Mouse (Mus musculus): ENCODE measurements around the gene Ttll6. TPM values are rescaled to one million over a fixed set of nuclear protein-coding genes. Genes with fewer than 3 reads are reported as not detected.

Gene Ttll6
- total RNA-seq, 2 experiments from 2014 or later: not detected

DNA sequence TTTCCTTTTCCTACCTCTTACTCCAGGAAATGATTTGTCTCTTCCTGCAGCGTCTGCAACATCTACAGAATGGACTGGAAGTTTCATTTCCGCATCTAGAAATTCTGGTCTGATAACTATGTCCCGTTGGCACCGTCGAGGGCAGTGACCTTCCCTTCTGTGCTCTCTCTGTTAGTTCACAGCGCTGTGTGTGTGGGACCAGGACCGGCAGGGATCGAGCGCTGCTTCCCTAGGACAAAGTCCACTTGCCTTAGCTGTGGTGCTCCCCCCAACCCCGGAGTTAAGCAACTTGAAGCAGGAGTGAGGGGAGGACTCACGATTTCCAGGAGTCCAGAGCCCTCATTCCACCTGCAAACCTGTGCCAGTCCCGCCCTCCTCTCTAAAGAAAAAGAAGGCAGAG lies 31.2 kb downstream of the Ttll6 start:
- no peak for ATAC-seq (replicated peaks; ENCODE audit: poor library complexity)

DNA sequence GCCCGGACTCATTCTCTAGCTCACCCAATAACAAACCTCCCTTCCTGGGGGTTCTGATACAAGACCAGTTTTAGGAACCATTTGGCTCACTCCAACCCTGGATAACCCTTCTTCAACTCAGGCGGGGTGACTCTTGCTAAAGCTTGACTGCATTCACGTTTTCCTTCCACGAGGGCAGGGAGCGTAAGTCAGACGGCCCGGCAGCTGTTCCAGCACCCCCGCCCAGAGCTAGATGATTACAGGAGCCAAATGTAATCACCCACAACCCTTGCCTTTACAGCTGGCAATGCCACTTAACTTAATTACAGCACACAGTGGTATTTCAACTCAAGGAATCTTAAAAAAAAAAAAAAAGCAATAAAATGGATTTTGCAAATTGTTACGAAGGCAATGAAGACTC lies 34.5 kb downstream of the Ttll6 start:
- no peak for ATAC-seq (replicated peaks; ENCODE audit: poor library complexity)

DNA sequence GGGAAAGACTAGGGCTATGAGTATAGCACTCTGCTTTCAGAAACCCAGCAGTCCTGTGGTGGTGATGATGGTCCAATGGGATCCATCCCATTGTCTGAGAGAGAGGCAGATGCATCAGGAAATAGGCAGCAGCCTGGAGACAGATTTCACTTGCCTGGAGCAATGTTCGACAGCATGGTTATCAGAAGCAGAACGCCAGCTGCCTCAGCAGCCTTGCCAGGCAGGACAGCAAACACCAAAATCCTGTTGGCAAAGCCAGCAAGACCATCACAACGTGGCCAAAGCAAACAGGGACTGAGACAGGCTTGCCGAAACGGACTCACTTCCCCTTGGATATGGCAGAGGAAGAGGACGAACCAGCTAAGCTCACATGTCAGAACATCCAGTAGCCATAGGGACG lies 35.4 kb downstream of the Ttll6 start:
- ATAC-seq (replicated peaks; ENCODE audit: poor library complexity): no peak

DNA sequence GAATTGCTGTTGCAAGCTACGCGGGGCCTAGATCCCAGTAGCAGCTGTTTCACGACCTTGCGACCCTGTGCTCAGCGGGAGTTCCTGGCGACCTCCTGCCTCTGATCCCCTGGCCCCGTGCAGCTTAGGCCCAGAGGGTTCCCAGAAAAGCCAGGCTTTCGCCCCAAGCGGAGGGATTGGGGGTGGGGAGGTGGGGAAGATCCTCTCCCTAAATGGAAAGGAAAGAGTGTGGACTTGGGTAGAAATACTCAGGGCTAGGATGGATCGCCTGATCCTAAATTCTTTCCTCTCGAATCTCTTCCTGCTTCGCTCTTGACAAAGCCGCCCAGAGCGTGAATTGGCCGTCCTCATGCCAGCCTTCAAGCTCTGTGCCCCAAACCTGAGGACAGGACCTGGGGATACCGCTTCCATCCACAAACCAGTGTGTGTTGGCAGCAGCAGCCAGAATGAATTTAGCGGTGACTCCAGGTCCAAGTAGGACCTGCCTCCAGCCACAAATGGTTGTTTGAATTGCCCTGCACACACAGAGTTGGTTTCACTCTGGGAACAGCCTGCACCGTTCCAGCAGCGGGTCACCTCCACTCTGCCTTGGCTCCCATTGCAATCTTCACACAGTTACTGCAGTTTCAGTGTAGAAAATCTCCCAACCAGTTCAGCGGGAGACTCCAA lies 37.3 kb downstream of the Ttll6 start:
- no peak for ATAC-seq (replicated peaks; ENCODE audit: poor library complexity)

DNA sequence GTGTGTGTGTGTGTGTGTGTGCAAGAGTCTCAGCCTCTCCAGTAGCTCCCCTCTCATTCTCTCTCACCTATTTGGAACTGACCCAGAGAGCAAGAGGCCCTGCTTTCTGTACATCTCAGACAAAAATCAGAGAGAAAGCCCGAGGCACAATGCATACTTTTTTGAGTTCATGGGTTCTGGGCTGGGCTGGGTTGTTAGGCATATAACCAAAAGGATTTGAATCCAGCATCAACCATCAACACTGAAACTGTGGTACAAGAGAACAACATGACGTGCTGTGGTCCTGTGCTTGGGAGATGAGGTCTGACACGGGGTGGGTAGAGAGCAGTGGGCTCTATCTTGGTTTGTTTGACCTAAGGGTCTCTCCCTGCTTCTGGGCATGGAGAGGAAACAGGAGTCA lies 38.0 kb downstream of the Ttll6 start:
- ATAC-seq (replicated peaks; ENCODE audit: poor library complexity): no peak

DNA sequence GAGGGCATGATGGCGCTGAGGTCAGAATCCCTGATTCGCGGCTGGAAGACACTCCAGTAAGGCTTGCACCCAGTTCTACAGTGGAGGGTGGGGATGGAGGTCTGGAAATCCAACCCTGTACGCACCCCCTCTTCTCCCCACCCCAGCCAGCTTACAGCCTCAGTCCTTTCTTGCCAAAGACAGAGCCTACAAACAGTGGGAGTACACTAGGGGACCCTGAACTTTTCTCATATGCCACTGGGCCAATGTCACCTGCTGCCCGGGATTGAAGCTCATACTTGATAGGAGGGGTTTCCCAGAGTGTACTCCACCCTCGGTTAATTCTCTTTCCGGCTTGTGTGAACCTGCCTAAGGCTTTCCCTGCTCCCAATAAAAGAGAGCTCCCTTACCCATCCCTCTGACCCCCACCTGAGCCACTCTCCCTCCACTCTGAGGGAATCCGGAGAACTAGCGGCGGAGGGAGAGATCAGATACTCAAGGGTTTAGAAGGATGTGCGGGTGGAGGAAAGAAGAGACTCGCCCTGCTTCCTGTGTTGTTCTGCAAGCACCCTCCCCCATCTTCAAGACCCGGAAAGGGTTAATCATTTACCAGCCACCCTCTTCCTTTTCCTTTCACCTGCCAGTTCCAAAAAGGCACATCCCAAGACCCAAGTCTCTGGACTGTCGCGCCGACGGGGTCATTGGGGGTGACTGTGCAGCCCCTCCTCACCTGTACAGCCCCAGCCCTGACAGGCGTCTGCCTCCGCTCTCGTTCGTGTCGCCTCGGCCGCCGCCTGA lies 39.1 kb downstream of the Ttll6 start:
- ATAC-seq (replicated peaks; ENCODE audit: poor library complexity): no peak

DNA sequence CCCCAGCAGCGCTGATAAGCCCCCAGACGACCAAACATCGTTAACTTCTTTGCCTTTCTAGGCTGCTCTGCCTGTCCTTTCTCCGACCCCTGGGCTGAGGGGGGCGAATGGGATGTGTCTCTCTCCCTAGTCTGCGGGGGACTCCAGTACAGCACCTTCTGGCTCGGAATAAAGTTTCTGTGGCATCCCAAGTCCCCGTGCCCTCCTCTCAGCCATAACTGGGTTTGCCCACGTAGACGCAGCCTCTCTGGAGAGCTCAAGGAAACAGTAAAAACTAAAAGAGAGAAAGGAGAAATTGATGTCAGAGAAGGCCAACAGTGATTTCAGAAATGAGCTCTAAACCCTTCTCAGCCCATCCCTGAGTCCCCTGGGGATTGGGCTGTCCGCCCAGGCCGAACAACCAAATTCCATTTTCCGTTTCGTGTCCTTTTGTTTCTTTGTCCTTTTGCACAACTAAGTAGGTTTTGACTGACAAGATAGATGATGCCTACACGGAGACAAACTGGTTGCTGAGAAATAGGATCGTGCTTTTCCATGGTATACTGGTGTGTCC lies 39.8 kb downstream of the Ttll6 start:
- no peak for ATAC-seq (replicated peaks; ENCODE audit: poor library complexity)

DNA sequence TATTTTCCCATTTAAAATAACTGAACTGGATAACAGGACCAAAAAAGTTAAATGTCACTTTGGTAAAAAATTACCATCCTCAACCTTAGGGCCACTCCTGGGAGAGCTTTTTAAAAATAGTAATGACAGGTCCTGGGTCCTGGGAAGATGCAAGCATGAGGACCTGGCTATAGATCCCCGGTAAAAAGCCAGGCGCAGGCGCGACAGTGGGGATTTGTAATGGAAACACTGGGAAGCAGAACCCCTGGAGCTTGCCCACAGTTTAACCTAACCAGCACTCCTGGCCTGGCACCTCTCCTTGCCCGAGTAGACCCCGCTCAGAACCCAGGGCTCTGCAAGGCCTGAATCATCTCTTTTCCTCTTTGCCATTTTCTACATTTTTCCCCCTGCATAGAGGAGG lies 41.3 kb downstream of the Ttll6 start:
- ATAC-seq (replicated peaks; ENCODE audit: poor library complexity): no peak

DNA sequence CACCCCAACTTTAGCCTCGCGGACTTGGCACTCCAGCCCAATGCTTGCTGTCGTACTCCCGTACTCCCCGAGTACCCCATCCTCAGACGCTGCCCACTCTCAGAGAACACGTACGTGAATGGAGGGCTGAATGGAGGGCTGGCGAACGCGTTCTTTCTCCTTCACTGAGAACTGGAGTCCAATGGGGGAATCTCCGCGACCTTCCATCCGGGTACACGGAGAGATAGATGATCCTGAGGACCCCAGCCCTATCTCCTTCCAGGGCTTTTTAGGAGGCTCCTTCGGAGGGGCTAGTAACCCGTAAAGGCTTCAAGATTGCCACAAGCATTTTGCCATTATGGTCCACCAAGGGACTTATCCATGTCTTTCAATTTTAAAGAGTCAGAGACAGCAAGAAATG lies 41.9 kb downstream of the Ttll6 start:
- no peak for ATAC-seq (replicated peaks; ENCODE audit: poor library complexity)

DNA sequence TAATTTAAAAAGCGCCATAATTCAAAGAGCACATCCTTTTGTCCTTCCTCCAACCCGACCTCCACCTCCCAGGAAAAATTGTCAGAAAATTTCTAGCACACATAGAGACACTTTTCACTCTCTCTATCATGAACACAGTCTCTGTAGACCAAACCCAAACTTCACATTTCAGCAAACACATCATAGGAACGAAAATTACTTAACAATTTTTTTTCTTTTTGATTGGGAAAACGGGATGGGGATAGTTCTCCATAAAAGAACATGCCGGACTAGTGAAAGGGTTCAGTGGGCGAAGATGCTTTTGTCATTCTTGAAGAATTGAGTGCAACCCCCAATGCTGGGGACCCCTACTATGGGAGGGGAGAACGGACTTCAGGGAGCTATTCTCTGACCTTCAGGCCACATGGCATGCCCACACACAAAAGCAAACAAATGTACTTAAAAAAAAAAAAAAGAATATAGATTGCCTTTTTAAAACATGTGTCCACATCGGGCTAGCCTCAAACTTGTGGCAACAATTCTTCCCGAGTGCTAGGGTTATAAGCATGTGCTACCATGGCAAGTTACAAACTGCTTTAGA lies 42.5 kb downstream of the Ttll6 start:
- ATAC-seq (replicated peaks; ENCODE audit: poor library complexity): no peak

DNA sequence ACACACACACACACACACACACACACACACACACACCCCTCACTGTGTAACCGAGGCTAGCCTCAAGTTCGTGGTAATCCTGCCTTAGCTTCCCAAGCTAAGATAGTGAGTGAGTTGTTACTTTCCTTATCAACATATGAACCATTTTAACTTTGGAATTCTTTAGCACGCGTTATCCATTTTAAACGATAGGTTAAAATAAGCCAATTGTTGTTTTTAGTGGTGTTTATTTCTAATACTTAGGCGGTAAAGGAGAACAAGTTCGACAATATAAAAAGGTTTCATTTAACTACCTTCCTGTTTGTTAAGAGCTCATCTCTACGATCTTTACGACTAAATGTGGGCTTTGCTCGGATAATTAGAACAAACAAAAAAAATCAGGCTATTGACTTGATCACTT lies 43.3 kb downstream of the Ttll6 start:
- no peak for ATAC-seq (replicated peaks; ENCODE audit: poor library complexity)

DNA sequence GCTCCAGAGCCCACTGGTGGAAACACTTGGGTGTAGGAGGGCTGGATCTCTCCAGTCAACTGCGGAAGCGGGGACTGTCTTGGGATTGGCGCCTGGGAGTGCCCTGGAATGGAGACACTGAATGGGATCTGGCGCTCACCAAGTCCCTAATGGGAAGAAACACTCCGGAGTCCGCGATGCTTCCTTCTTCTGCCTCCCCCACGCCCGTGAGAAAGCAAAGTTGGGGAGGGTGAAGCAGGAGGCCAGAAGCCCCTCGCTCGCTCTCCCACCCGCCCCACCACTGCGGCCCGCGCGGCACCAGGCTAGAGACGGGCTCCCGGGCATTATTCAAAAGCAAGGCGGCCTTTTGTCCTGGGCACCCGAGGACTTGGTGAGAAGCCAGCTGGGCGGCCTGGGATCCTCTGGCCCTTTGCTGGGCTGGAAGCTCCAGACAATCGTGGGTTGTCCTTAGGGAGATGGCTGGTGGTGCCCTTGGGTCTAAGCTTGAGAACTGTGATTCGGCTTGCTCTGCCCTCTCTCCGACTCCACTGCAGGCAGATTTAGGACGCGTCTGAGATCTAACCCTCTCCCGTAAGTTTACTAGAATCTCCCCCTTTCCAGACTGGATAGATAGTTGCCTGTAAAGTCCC lies 44.1 kb downstream of the Ttll6 start:
- ATAC-seq (replicated peaks; ENCODE audit: poor library complexity): no peak

DNA sequence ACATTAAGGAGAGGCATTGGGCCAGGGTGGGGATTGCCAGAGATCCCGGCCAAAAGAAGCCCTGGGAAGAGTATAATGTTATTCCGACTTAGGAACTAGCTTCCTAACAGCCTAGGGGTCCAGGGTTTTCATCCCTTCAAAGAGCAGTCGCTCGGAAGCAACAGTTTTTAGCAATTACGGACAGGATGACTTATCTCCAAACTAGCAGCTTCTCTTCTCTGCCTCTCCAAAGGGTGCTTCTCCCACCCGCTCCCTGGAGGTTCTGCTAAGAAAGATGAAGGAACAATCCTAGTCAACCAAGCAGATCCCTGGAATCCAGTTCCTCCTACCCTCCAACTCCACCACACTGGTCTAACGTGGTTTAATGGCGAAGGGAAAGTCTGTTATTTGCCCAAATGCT lies 44.8 kb downstream of the Ttll6 start:
- ATAC-seq (replicated peaks; ENCODE audit: poor library complexity): no peak

DNA sequence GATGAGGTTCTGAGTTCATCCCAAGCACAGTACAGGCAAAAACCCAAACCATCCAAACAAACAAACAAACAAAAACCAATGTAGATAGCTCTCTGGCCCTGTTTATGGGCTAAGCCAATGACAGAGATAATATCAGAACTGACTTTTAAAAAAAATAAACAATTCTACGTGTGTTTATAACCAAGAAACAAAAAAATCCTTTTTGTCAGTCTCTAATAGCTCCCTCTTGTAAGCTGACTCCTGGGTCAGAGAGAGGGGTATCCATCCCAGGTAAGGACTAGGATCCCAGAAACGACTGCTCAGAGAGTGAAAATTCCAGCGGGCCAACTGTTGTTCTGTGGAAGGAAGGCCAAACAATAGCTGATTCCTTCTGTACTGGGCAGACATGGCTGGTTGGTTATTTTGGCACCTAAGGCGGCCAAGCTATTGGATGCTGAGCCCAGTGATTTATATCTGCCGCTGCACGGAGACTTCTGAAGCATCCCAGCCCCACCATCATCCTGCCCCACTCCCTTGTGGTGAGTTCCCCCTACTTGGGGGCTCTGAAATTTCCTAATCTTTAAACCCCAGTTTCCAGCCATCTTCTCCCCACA lies 45.4 kb downstream of the Ttll6 start:
- no peak for ATAC-seq (replicated peaks; ENCODE audit: poor library complexity)

DNA sequence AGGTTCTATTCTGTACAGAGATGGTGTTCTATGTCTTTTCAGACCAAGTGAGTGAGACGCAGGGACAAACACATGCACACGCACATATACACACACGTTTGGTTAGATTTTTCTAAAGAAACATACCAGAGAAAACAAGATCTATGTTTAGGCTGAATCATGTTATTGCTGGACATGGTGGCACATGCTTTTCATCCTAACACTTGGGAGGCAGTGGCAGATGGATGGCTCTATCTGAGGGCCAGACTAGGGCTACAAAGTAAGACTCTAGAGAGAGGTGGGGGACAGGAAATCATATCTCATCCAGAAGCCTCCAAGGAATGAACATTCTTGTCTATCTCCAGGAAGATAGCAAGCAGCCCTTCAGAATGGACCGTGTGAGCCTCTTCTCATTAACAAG lies 47.5 kb downstream of the Ttll6 start:
- ATAC-seq (replicated peaks; ENCODE audit: poor library complexity): no peak

DNA sequence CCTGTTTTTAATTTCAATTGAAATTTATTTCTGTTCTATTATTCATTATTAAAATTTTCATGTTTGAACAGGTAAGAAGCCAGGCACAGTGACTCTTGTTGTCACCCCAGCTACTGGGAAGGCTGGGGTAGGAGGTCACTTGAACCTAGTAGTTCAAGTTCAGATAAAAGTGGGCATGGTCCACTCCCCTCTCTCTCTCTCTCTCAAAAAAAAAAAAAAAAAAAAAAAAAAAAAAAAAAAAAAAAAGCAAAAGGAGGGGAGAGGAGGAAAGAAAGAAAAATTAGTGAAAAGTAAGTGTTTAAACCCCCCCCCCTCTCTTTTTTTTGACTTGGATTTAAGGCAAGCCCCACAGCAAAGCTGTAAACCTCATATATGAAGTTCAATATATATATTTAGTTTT lies 50.6 kb downstream of the Ttll6 start:
- no peak for ATAC-seq (replicated peaks; ENCODE audit: poor library complexity)

DNA sequence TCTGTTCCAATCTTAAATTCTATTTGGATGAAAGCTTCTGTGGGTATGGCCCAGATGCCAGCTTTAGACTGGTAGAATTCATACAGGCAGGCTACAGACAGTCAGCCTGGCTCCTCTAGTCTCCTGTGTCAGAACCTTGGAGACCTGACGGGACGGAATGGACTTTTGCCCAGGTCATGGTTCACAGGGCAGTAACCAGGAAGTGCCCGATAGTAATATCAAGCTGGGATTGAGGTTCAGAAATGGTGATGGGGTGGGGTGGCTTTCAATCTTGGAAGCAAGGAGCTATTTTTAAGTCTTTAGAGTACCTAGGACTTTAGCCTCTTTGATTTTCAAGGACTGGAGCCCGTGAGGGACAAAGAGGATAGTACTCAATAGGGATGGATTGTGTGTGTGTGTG lies 53.7 kb downstream of the Ttll6 start:
- ATAC-seq (replicated peaks; ENCODE audit: poor library complexity): no peak

DNA sequence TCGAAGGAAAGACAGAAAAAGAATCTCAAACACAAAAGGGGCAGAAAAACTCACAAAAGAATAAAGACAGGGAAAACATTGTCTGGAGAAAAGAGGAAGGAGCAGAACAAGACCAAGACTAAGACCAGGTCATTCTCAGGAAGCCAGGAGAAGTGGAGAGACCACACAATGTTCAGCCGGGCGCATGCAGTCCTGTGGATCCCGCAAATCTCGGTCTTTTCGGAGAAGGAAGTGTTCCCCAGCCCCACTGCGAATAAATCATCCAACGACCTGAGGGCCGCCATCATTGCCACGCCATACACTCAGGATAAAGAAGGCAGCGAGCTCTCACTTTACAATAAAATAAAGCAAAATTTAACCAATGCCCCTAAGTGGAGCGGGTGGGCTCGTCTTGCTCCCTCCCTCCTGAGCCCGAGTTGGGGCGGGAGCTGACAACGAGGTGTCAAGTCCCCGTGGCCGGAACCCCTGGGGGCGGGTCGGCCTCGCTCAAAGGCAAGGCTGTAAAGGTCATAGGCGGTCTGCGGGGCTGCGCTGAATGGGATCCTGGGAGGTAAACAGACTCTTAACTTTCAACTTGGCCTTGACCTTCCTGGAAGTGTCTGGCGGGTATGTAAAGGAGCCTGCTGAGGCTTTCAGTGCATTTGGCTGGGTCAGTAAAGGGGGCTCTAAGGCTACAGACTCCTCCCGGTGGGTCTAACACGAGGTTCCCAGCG lies 56.4 kb downstream of the Ttll6 start:
- ATAC-seq (replicated peaks; ENCODE audit: poor library complexity): no peak

DNA sequence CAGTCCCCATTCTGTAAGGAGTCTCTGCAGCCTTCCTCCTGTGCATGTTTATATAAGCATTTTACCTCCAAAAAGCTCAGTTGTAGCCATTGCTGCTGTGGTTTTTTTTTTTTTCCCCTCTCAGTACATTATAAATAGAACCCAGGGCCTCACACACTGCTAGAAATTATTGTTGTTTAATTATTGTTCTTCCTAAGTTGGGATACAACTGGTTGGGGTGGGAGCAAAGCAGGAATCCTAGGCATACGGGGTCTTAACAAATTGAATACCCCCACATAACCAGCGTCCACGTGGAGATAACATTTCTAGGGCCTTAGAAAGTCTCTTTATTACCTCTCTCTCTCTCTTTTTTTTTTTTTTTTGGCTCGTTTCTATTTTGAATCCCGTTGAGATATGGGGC lies 57.5 kb downstream of the Ttll6 start:
- ATAC-seq (replicated peaks; ENCODE audit: poor library complexity): no peak

DNA sequence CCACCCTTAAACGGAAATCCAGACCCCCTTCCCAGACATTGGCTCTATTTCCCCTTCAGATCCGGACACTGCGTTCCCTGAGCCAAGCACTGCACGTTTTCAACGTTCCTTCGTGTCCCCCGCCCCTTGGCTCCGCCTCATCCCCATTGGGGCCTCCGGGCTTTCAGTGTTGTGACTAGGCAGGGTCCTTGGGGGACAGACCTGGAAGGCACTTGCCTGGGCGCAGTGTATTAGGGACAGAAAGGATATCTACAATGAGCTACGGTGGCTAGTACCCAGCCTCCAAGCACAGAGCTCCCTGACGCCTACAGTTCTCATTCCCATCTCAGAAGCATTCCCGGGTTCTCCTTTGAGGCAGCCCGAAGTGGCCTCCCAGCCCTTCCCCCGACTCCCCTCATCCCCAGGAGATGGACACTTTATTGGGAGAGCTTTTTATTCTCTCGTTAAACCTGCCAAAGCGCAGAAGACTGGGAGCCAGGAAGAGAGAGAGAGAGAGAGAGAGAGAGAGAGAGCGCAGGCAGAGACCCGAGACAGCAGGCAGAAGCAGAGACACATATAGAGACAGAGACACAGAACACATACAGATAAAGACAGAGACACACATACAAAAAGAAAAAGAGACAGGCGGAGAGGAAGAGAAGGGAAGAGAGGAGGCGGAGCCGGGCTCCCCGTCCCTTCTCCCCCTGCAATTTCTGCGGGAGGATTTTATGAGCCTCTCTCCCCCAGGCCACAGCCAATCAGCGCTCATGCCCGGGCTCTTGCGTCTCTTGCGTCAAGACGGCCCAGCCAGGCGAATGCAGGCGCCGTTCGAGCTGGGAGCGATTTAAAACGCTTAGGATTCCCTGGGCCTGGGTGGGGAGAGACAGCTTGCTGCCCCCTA lies 60.2 kb downstream of the Ttll6 start, which contains the start of gene Hoxb13:
TSS of gene Hoxb13 (plus strand) at position 796 of the 880 bp plus-strand sequence.
- ATAC-seq (replicated peaks; ENCODE audit: poor library complexity): peak; percentile 23; the same call in 1 of the 2 replicates

Data from megakaryocyte progenitor cell, adult 5-6 weeks (primary cell).